Mouse (Mus musculus): ENCODE results near the gene Vax1. TPM values are rescaled to one million over a fixed set of nuclear protein-coding genes. Genes with fewer than 3 reads are reported as not detected.

Vax1 gene
- total and polyA plus RNA-seq, 2 experiments from 2014 or later = not detected

DNA sequence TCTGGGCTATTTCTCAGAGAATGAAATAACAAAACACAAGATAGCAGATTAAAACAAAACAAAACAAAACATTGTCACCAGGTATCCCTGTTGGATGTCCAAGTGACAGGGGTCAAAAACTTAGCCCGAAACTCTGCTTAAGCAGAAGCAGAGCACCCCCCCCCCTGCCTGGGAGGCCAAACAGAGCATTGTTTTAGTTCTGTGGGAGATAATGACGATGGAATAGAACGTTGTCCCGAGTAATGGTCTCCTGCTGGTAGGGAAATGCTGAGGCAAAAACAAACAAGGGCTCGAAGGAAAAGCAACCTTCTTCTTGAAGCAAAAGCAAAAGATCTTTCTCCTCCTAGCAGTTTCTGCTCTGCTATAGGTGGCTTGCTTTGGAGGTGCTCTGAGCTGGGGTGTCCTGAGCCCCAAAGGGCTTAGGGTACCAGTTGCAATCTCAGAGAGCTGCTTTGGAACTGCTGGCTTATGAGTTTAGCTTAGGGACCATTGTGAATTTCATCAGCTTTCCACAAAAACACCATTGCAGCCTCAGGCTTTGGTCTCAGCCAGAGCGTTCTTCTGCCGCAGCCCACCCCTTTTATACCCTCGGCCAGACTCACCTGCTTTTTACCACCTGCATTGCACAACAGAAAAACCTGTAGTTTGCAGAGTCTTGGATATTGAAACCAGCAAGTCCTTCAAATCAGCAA lies 20.7 kb upstream of the Vax1 start:
- no peaks in the 10 kb centered on the region for H3K4me1 ChIP-seq (ENCODE audit: insufficient read depth, low read length)
- DNase-seq (ENCODE audit: low spot score) (no peak), ATAC-seq (no peak)
- WGBS = 1% methylated on average over 8 of the region's 8 CpGs
- H3K9ac ChIP-seq (replicated peaks; ENCODE audit: low read length) = no peak overlapping the region
- H3K4me3 ChIP-seq (ENCODE audit: low read length) = no peak overlapping the region
- peaks cover 89% of the 10 kb centered on the region for H3K27me3 ChIP-seq (ENCODE audit: insufficient read depth, low read length)
- no peak for TF ChIP-seq CTCF (IDR thresholded peaks at IDR 0.05; ENCODE audit: low read depth)
- H3K36me3 ChIP-seq (ENCODE audit: insufficient read depth, low read length) = no peaks in the 10 kb centered on the region
- no peak overlapping the region for H3K4me2 ChIP-seq (ENCODE audit: low read depth, low read length)
- H3K27ac ChIP-seq = no peak overlapping the region
- H3K9me3 ChIP-seq (ENCODE audit: low read length) = no peaks in the 10 kb centered on the region

DNA sequence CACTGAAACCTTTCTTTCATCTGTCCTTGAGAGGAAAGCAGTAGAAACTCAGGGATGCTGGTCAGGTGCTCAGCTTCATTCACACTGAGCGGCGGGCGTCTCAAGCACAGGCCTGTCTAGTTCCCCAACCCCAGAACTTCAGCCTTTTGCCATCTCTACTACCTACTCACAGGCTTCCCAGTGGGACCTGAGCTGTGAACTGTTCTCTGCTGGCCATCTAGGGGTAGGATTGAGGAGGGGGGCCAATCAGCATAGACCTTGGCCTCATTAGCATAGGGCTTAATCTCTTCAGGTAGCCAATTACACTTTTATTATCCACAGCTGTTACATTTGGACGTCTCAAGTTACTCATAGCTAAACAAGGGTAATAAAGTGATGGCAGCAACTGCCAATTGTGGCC lies 19.1 kb upstream of the Vax1 start:
- H3K4me3 ChIP-seq (ENCODE audit: low read length) = no peak overlapping the region
- H3K9me3 ChIP-seq (ENCODE audit: low read length) = no peaks in the 10 kb centered on the region
- no peak for TF ChIP-seq CTCF (IDR thresholded peaks at IDR 0.05; ENCODE audit: low read depth)
- no peaks in the 10 kb centered on the region for H3K36me3 ChIP-seq (ENCODE audit: insufficient read depth, low read length)
- 22% methylated on average over 4 of the region's 4 CpGs for WGBS
- no peak overlapping the region for H3K4me2 ChIP-seq (ENCODE audit: low read depth, low read length)
- ATAC-seq (no peak), DNase-seq (ENCODE audit: low spot score) (no peak)
- H3K27me3 ChIP-seq (ENCODE audit: insufficient read depth, low read length) = peaks cover 81% of the 10 kb centered on the region
- no peaks in the 10 kb centered on the region for H3K4me1 ChIP-seq (ENCODE audit: insufficient read depth, low read length)
- H3K9ac ChIP-seq (replicated peaks; ENCODE audit: low read length) = no peak overlapping the region
- H3K27ac ChIP-seq = no peak overlapping the region

- H3K36me3 ChIP-seq (ENCODE audit: insufficient read depth, low read length) = no peaks in the 10 kb centered on the region
- no peak for TF ChIP-seq CTCF (IDR thresholded peaks at IDR 0.05; ENCODE audit: low read depth)
- 39% methylated on average over 3 of the region's 3 CpGs for WGBS
- no peak overlapping the region for H3K9ac ChIP-seq (replicated peaks; ENCODE audit: low read length)
- no peaks in the 10 kb centered on the region for H3K9me3 ChIP-seq (ENCODE audit: low read length)
- H3K4me2 ChIP-seq (ENCODE audit: low read depth, low read length) = no peak overlapping the region
- no peak for ATAC-seq
- no peak for DNase-seq (ENCODE audit: low spot score)
- no peak overlapping the region for H3K4me3 ChIP-seq (ENCODE audit: low read length)
- no peak overlapping the region for H3K27ac ChIP-seq
- no peaks in the 10 kb centered on the region for H3K4me1 ChIP-seq (ENCODE audit: insufficient read depth, low read length)
- H3K27me3 ChIP-seq (ENCODE audit: insufficient read depth, low read length) = peaks cover 41% of the 10 kb centered on the region
Measured at GRCm38 (mm10) chr19:59184000-59184399, 14.1 kb upstream of the Vax1 start.

DNA sequence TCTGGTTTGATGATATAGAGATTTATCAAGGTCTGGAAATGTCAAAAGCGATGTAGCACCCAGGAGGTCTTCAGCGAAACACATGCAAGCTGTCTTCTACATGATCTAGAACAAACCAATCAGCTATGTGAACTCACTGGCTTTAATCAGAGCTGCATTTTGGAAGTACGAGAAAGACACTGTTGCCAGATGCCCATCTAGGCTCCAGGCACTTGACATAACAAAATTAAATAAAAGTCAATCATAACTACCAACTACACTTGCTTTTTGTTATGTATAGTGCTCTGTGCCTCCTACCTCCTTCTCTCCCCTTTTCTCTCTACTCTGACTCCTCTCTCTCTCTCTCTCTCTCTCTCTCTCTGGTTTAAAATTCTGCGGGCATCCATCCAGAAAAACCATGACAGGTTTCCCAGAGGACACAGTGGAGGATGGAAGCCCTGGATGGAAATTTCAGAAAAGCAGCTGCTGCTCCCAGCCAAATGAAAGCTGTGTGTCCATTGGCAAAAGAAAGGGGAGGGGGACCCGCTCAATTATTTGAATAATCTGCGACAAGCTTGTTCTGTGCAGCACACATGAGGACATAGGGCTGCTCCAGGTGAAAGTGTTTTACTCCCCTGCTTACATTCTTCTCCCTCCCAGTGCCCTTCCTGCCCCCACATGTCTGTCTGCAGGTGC lies 3.6 kb upstream of the Vax1 start:
- no peak for TF ChIP-seq CTCF (IDR thresholded peaks at IDR 0.05; ENCODE audit: low read depth)
- no peaks in the 10 kb centered on the region for H3K36me3 ChIP-seq (ENCODE audit: insufficient read depth, low read length)
- peaks cover 78% of the 10 kb centered on the region for H3K27me3 ChIP-seq (ENCODE audit: insufficient read depth, low read length)
- H3K4me1 ChIP-seq (ENCODE audit: insufficient read depth, low read length) = peaks cover 6% of the 10 kb centered on the region; the same call in 1 of the 2 replicates
- whole genome bisulfite sequencing = 5% methylated on average over 6 of the region's 6 CpGs
- no peaks in the 10 kb centered on the region for H3K9me3 ChIP-seq (ENCODE audit: low read length)
- H3K4me3 ChIP-seq (ENCODE audit: low read length) = no peak overlapping the region
- no peak overlapping the region for H3K9ac ChIP-seq (replicated peaks; ENCODE audit: low read length)
- H3K27ac ChIP-seq = no peak overlapping the region
- no peak overlapping the region for H3K4me2 ChIP-seq (ENCODE audit: low read depth, low read length)
- DNase-seq (ENCODE audit: low spot score) = peak; percentile 29
- ATAC-seq = no peak

- TF ChIP-seq CTCF (IDR thresholded peaks at IDR 0.05; ENCODE audit: low read depth) = no peak
- peaks cover 82% of the 10 kb centered on the region for H3K27me3 ChIP-seq (ENCODE audit: insufficient read depth, low read length)
- ATAC-seq (no peak), DNase-seq (ENCODE audit: low spot score) (no peak)
- no peaks in the 10 kb centered on the region for H3K9me3 ChIP-seq (ENCODE audit: low read length)
- no peaks in the 10 kb centered on the region for H3K36me3 ChIP-seq (ENCODE audit: insufficient read depth, low read length)
- no peak overlapping the region for H3K9ac ChIP-seq (replicated peaks; ENCODE audit: low read length)
- no peak overlapping the region for H3K4me2 ChIP-seq (ENCODE audit: low read depth, low read length)
- 2% methylated on average over 3 of the region's 3 CpGs for WGBS
- H3K27ac ChIP-seq = no peak overlapping the region
- peaks cover 6% of the 10 kb centered on the region; the same call in 1 of the 2 replicates for H3K4me1 ChIP-seq (ENCODE audit: insufficient read depth, low read length)
- no peak overlapping the region for H3K4me3 ChIP-seq (ENCODE audit: low read length)
Measured at GRCm38 (mm10) chr19:59172781-59173180, 2.9 kb upstream of the Vax1 start.

DNA sequence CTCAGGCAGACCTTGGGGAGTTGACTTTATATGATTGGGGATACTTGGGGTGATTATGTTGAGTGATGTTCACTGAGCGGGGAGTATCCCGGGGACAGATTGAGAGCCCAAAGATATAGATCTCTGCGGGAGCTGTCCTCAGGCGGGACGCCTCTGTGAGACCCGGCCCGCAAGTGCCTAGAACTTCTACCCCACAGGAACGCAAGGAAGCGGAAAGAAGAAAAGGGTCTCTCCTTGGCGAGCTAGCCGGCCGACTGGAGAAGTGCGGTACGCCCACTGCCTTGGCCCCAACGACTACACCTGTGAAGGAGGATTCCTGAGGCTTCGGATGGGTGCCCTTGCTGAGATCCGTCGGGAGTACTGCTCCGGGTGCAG lies 2.0 kb upstream of the Vax1 start:
- Histone ChIP-seq H3K9me3 (ENCODE audit: low read length) (no peaks in the 10 kb centered on the region), H3K4me2 (ENCODE audit: low read depth, low read length) (0 out of 2 replicates have a peak overlapping the region, but pooled peaks have one; percentile 21), H3K4me3 (ENCODE audit: low read length) (no peak overlapping the region), H3K9ac (replicated peaks; ENCODE audit: low read length) (no peak overlapping the region), H3K4me1 (ENCODE audit: insufficient read depth, low read length) (peaks cover 6% of the 10 kb centered on the region; the same call in 1 of the 2 replicates), H3K27ac (no peak overlapping the region), H3K36me3 (ENCODE audit: insufficient read depth, low read length) (no peaks in the 10 kb centered on the region), H3K27me3 (ENCODE audit: insufficient read depth, low read length) (peaks cover 83% of the 10 kb centered on the region)
- no peak for TF ChIP-seq CTCF (IDR thresholded peaks at IDR 0.05; ENCODE audit: low read depth)
- DNase-seq (ENCODE audit: low spot score) (no peak), ATAC-seq (0 out of 2 replicates have a peak, but pooled peaks have one; percentile 4)
- WGBS = 1% methylated on average over 19 of the region's 19 CpGs

Measured in hindbrain, postnatal 0 days (tissue).